Mouse (Mus musculus) liver, embryonic 14.5 days (tissue): ENCODE measurements around the gene Bcr. TPM values are rescaled to one million over a fixed set of nuclear protein-coding genes. Genes with fewer than 3 reads are reported as not detected.
A peak's percentile ranks its signal among the peaks of the same experiment; 100 is the strongest.

Experiments used
- ATAC-seq: fragments of 200-750 bp; cut with Nextera tagmentation; 2 replicates; pipeline ENCODE4 v1.8.0; 2017; ENCODE audit warnings: moderate number of reproducible peaks, mild to moderate bottlenecking, moderate library complexity; ENCODE audit not compliant: insufficient read depth
- DNase-seq, 3 experiments: peaks; one replicate each; pipeline ENCODE4 v3.0.0-alpha.2; 2012 to 2013; ENCODE audit warnings: low read depth in 3 of 3, low spot score in 3 of 3
- H3K27ac ChIP-seq: fragments of 300-500 bp; sonication (generic); 2 replicates; pipeline ENCODE4 v1.5.1; 2014; ENCODE audit warnings: moderate library complexity, mild to moderate bottlenecking, control low read depth, inconsistent platforms
- H3K27me3 ChIP-seq: fragments of 300-500 bp; sonication (generic); 2 replicates; pipeline ENCODE4 v1.6.1; 2014; ENCODE audit warnings: mild to moderate bottlenecking, low read length, moderate library complexity; ENCODE audit not compliant: control insufficient read depth, insufficient read depth
- H3K36me3 ChIP-seq: fragments of 300-500 bp; sonication (generic); replicated peaks from 2 replicates; pipeline ENCODE4 v1.6.1; 2014; ENCODE audit warnings: low read depth; ENCODE audit not compliant: control insufficient read depth, insufficient read depth
- H3K4me1 ChIP-seq, 2 experiments: fragments of 200-500 bp in 1 of 2; fragments of 300-500 bp in 1 of 2; sonication (generic) in 1 of 2; replicated peaks; 2 replicates each; pipeline ENCODE4 v1.6.1; 2012 to 2014; ENCODE audit warnings: antibody characterized with exemption in 1 of 2, inconsistent platforms in 1 of 2, low read length in 1 of 2; ENCODE audit not compliant: control insufficient read depth in 2 of 2, insufficient read depth in 2 of 2
- H3K4me2 ChIP-seq: fragments of 300-500 bp; sonication (generic); 2 replicates; pipeline ENCODE4 v1.6.1; 2014; ENCODE audit warnings: low read depth, mild to moderate bottlenecking, control low read depth, moderate library complexity
- H3K4me3 ChIP-seq, 2 experiments: fragments of 200-500 bp in 1 of 2; fragments of 300-500 bp in 1 of 2; sonication (generic) in 1 of 2; 2 replicates each; pipeline ENCODE4 v1.5.1; 2012 to 2014; ENCODE audit warnings: low read depth in 2 of 2, low read length in 2 of 2, mild to moderate bottlenecking in 2 of 2, control low read depth in 1 of 2, inconsistent platforms in 1 of 2, moderate library complexity in 1 of 2; ENCODE audit not compliant: insufficient read depth in 1 of 2
- H3K9ac ChIP-seq: fragments of 300-500 bp; sonication (generic); replicated peaks from 2 replicates; pipeline ENCODE4 v1.6.1; 2014; ENCODE audit warnings: mild to moderate bottlenecking, control low read depth, moderate library complexity
- H3K9me3 ChIP-seq: fragments of 300-500 bp; sonication (generic); 2 replicates; pipeline ENCODE4 v1.6.1; 2016; ENCODE audit warnings: low read length, mixed read lengths; ENCODE audit not compliant: control insufficient read depth
- CTCF ChIP-seq: IDR thresholded peaks from 2 replicates; pipeline ENCODE4 v1.5.1; 2016; ENCODE audit warnings: antibody characterized with exemption, low read depth, control low read depth
- EP300 ChIP-seq: IDR thresholded peaks from 2 replicates; pipeline ENCODE4 v1.6.1; 2016; ENCODE audit warnings: antibody characterized with exemption, low read depth
- WGBS: fragments of 180-500 bp; shearing (Covaris S2); extraction: QIAGEN DNeasy Blood & Tissue Kit; methylation state at CpG from one replicate; pipeline ENCODE4 v1.1.7; 2014; ENCODE audit not compliant: insufficient replicate concordance; 5-methylcytosine and 5-hydroxymethylcytosine counted together
- polyA plus RNA-seq, 2 experiments: library from polyadenylated mRNA; depleted of rRNA in 1 of 2; stranded (reverse) in 1 of 2; unstranded in 1 of 2; fragments of >200 nt; fragmentation: Nextera tagmentation in 1 of 2; extraction: Ambion mirVana in 1 of 2; gene quantifications; 2 replicates each; pipeline versions ENCODE4 v1.2.1 to v1.2.3; 2012 to 2014

Gene Bcr
- polyA plus RNA-seq, 2 experiments = 0.85 to 3.5 TPM

- WGBS = 64% methylated on average over 9 of the region's 9 CpGs
- no peak for ATAC-seq
- H3K27ac ChIP-seq = no peak overlapping the region
These were observed 124.4 kb downstream of the Bcr start for GRCm38 (mm10) chr10:75184826-75185225.

GRCm38 (mm10) chr10:75186551-75186950 is 126.2 kb downstream of the Bcr start:
- Histone ChIP-seq H3K27me3 (no peaks in the 10 kb centered on the region), H3K4me3 (no peak overlapping the region), H3K9me3 (no peaks in the 10 kb centered on the region), H3K27ac (no peak overlapping the region), H3K4me2 (no peak overlapping the region), H3K36me3 (no peaks in the 10 kb centered on the region), H3K4me1 (peaks cover 0 to 6% of the 10 kb centered on the region in 2 experiments; a peak in 1 of 4 replicates), H3K9ac (no peak overlapping the region)
- ATAC-seq (no peak), DNase-seq (no peak)
- 36% methylated on average over 6 of the region's 6 CpGs for WGBS
- TF ChIP-seq CTCF = no peak
- no peak for TF ChIP-seq EP300

More at GRCm38 (mm10) chr10:75184826-75185225, 124.4 kb downstream of the Bcr start:
- H3K4me2 ChIP-seq = no peak overlapping the region
- H3K36me3 ChIP-seq = no peaks in the 10 kb centered on the region
- H3K4me1 ChIP-seq = peaks cover 0 to 6% of the 10 kb centered on the region in 2 experiments; a peak in 1 of 4 replicates
- no peak for DNase-seq
- no peak for TF ChIP-seq CTCF
- TF ChIP-seq EP300 = no peak
- H3K4me3 ChIP-seq = no peak overlapping the region
- H3K9ac ChIP-seq = no peak overlapping the region
- no peaks in the 10 kb centered on the region for H3K27me3 ChIP-seq
- no peaks in the 10 kb centered on the region for H3K9me3 ChIP-seq

- DNase-seq = no peak
- H3K9ac ChIP-seq = no peak overlapping the region
- WGBS = 36% methylated on average over 8 of the region's 8 CpGs
- no peak overlapping the region for H3K4me3 ChIP-seq
- no peak for TF ChIP-seq EP300
- ATAC-seq = no peak
- H3K4me2 ChIP-seq = no peak overlapping the region
- H3K27me3 ChIP-seq = no peaks in the 10 kb centered on the region
- H3K27ac ChIP-seq = no peak overlapping the region
- H3K9me3 ChIP-seq = no peaks in the 10 kb centered on the region
- H3K4me1 ChIP-seq = peaks cover 0 to 6% of the 10 kb centered on the region in 2 experiments; a peak in 1 of 4 replicates
- no peaks in the 10 kb centered on the region for H3K36me3 ChIP-seq
These were observed 127.1 kb downstream of the Bcr start for GRCm38 (mm10) chr10:75187366-75188056.

- H3K4me1 ChIP-seq = peaks cover 0 to 6% of the 10 kb centered on the region in 2 experiments; a peak in 1 of 4 replicates
- H3K27ac ChIP-seq = no peak overlapping the region
- no peak overlapping the region for H3K9ac ChIP-seq
- ATAC-seq = no peak
- H3K36me3 ChIP-seq = no peaks in the 10 kb centered on the region
- no peaks in the 10 kb centered on the region for H3K27me3 ChIP-seq
- H3K9me3 ChIP-seq = no peaks in the 10 kb centered on the region
- no peak overlapping the region for H3K4me3 ChIP-seq
- DNase-seq = no peak
- TF ChIP-seq EP300 (no peak), CTCF (peak; percentile 69)
- no peak overlapping the region for H3K4me2 ChIP-seq
- WGBS = 43% methylated on average over 7 of the region's 7 CpGs
These were observed 131.3 kb downstream of the Bcr start for GRCm38 (mm10) chr10:75191647-75192046.

- H3K27me3 ChIP-seq = no peaks in the 10 kb centered on the region
- DNase-seq (no peak), ATAC-seq (no peak)
- no peak overlapping the region for H3K4me3 ChIP-seq
- no peak overlapping the region for H3K27ac ChIP-seq
- H3K4me2 ChIP-seq = no peak overlapping the region
- WGBS = 45% methylated on average over 1 of the region's 1 CpGs
- H3K9me3 ChIP-seq = no peaks in the 10 kb centered on the region
- H3K9ac ChIP-seq = no peak overlapping the region
- TF ChIP-seq EP300 (no peak), CTCF (no peak)
- H3K4me1 ChIP-seq = no peaks in the 10 kb centered on the region
- no peaks in the 10 kb centered on the region for H3K36me3 ChIP-seq
These were observed 137.4 kb downstream of the Bcr start for GRCm38 (mm10) chr10:75197817-75198216.
